ENCODE assay signal across 15 mouse cellular contexts in genomic region chr2:130949781-130950180, GRCm38 (mm10). TPM values are rescaled to one million over a fixed set of nuclear protein-coding genes. Genes with fewer than 3 reads are reported as not detected.
DNase-seq lines count a peak whose midpoint lies in the region; ATAC-seq and TF ChIP-seq lines count a peak whose summit lies in the region.
"Had no signal": no experiment of that assay in that cellular context is flagged by ENCODE, and none has a peak within 500 bp of the region (broad histone marks: within the 10 kb centered on the region; RNA-seq: fewer than 3 reads in every experiment).

No protein-coding gene starts in this region.

- peak; percentile 6; the same call in 1 of the 2 replicates for ATAC-seq in cerebellum, adult (ENCODE audit: insufficient number of reproducible peaks, low FRiP score, low TSS enrichment)
- ATAC-seq in kidney, embryonic 16.5 days (ENCODE audit: low FRiP score, low TSS enrichment) = no peak
- ATAC-seq in liver, embryonic 11.5 days (replicated peaks; ENCODE audit: low FRiP score) = no peak

- H3K4me1 ChIP-seq in kidney, embryonic 16.5 days (ENCODE audit: insufficient read depth, low read length) = no peaks in the 10 kb centered on the region
- peaks cover 5% of the 10 kb centered on the region for H3K4me1 ChIP-seq in liver, adult 2 months (ENCODE audit: control insufficient read depth, insufficient read depth, low read length)
- no peaks in the 10 kb centered on the region for H3K4me1 ChIP-seq in liver, embryonic 11.5 days (replicated peaks; ENCODE audit: control insufficient read depth, insufficient read depth, low read length)
- H3K4me1 ChIP-seq: embryonic facial prominence, embryonic 15.5 days; forebrain, embryonic 10.5 days; hindbrain, embryonic 13.5 days had no signal

- H3K4me3 ChIP-seq in kidney, embryonic 16.5 days (ENCODE audit: low read length) = no peak overlapping the region
- H3K4me3 ChIP-seq in liver, adult 2 months (ENCODE audit: insufficient read depth, low read depth, low read length) = no peak overlapping the region
- H3K4me3 ChIP-seq in liver, embryonic 11.5 days (ENCODE audit: low read depth, low read length) = no peak overlapping the region
- H3K4me3 ChIP-seq: embryonic facial prominence, embryonic 15.5 days; erythroblast, embryonic 14.5 days; forebrain, embryonic 10.5 days; gastrocnemius, adult 2 months; hindbrain, embryonic 13.5 days had no signal

- 0 out of 2 replicates have a peak, but pooled peaks cover 4% of the 10 kb centered on the region for H3K36me3 ChIP-seq in kidney, embryonic 16.5 days (ENCODE audit: insufficient read depth, low read length)
- peaks cover 56% of the 10 kb centered on the region for H3K36me3 ChIP-seq in liver, adult 2 months (ENCODE audit: control insufficient read depth, insufficient read depth, low read length)
- no peaks in the 10 kb centered on the region for H3K36me3 ChIP-seq in liver, embryonic 11.5 days (ENCODE audit: control insufficient read depth, insufficient read depth, low read length)
- H3K36me3 ChIP-seq: forebrain, embryonic 10.5 days had no signal

- H3K9ac ChIP-seq in kidney, embryonic 16.5 days (replicated peaks; ENCODE audit: low read length) = no peak overlapping the region
- no peak overlapping the region for H3K9ac ChIP-seq in liver, adult 2 months (ENCODE audit: low read depth, low read length)
- H3K9ac ChIP-seq in liver, embryonic 11.5 days (ENCODE audit: low read depth, low read length) = no peak overlapping the region
- H3K9ac ChIP-seq: embryonic facial prominence, embryonic 15.5 days; hindbrain, embryonic 13.5 days had no signal

- WGBS in kidney, embryonic 16.5 days = 68% methylated on average over 2 of the region's 2 CpGs
- 32% methylated on average over 2 of the region's 2 CpGs for WGBS in liver, adult 2 months
- WGBS in liver, embryonic 11.5 days = 73% methylated on average over 2 of the region's 2 CpGs

- DNase-seq in cerebellum, adult 11 months = no peak
- DNase-seq in kidney, adult 18-20 months = peak; percentile 13
- peak; percentile 69 for DNase-seq in liver, adult 2 months (ENCODE audit: extremely low read depth, low read depth, low spot score)
- no peak for DNase-seq in liver, embryonic 11.5 days (ENCODE audit: low spot score)
- DNase-seq in naive thymus-derived CD4-positive, alpha-beta T cell, adult 2 months (ENCODE audit: low read depth) = peak; percentile 3
- no peak for DNase-seq in urinary bladder, postnatal 14 days (ENCODE audit: low spot score)
- DNase-seq: adrenal gland, postnatal 25 days had no signal

- no peak overlapping the region for H3K4me2 ChIP-seq in kidney, embryonic 16.5 days (replicated peaks; ENCODE audit: low read depth, low read length)
- H3K4me2 ChIP-seq in liver, embryonic 11.5 days = no peak overlapping the region
- H3K4me2 ChIP-seq: embryonic facial prominence, embryonic 15.5 days; hindbrain, embryonic 13.5 days had no signal

- H3K27me3 ChIP-seq in kidney, embryonic 16.5 days (ENCODE audit: insufficient read depth, low read length) = no peaks in the 10 kb centered on the region
- no peaks in the 10 kb centered on the region for H3K27me3 ChIP-seq in liver, adult 2 months (ENCODE audit: control insufficient read depth, insufficient read depth, low read length)
- H3K27me3 ChIP-seq in liver, embryonic 11.5 days (replicated peaks; ENCODE audit: control insufficient read depth, insufficient read depth, low read length) = no peaks in the 10 kb centered on the region
- H3K27me3 ChIP-seq: embryonic facial prominence, embryonic 15.5 days; hindbrain, embryonic 13.5 days had no signal

- no peak for TF ChIP-seq CTCF in liver, adult 2 months (IDR thresholded peaks at IDR 0.05; ENCODE audit: low read depth, low read length)

- H3K27ac ChIP-seq in kidney, embryonic 16.5 days (ENCODE audit: low read length) = no peak overlapping the region
- H3K27ac ChIP-seq in liver, adult 2 months (replicated peaks; ENCODE audit: insufficient read depth, low read depth, low read length) = peak overlapping the region; percentile 25; the same call in 1 of the 2 replicates
- no peak overlapping the region for H3K27ac ChIP-seq in liver, embryonic 11.5 days (ENCODE audit: low read depth, low read length)
- H3K27ac ChIP-seq: embryonic facial prominence, embryonic 15.5 days; forebrain, embryonic 10.5 days; gastrocnemius, adult 2 months; hindbrain, embryonic 13.5 days had no signal

- H3K79me2 ChIP-seq in liver, adult 2 months (ENCODE audit: control insufficient read depth, insufficient read depth, low read length) = no peaks in the 10 kb centered on the region; the same call in 1 of the 2 replicates

- H3K9me3 ChIP-seq in kidney, embryonic 16.5 days (ENCODE audit: low read length) = no peaks in the 10 kb centered on the region
- H3K9me3 ChIP-seq in liver, embryonic 11.5 days (ENCODE audit: control insufficient read depth, low read length) = no peaks in the 10 kb centered on the region
- H3K9me3 ChIP-seq: embryonic facial prominence, embryonic 15.5 days; forebrain, embryonic 10.5 days; G1E; hindbrain, embryonic 13.5 days had no signal

- no peak for TF ChIP-seq POLR2A in liver, adult 2 months (IDR thresholded peaks at IDR 0.05; ENCODE audit: extremely low read depth, insufficient read depth, low read length)

RNA-seq across cellular contexts. Expression of gene Atrn, which starts 43.5 kb away (rescaled TPM):
- 6.3 and 7.6 TPM in 2 replicates for polyA plus RNA-seq in kidney, embryonic 16.5 days (2015; fragmentation: Nextera tagmentation; extraction: Ambion mirVana)
- 27.2 and 32.6 TPM in 2 replicates for total RNA-seq in liver, adult 2 months (2014; rRNA removed)
- 13.5 and 16.6 TPM in 2 replicates for polyA plus RNA-seq in liver, adult 2 months (2012; rRNA removed)
- 5.3 and 7.0 TPM in 2 replicates for polyA plus RNA-seq in liver, embryonic 11.5 days (2014; fragmentation: Nextera tagmentation; extraction: Ambion mirVana)

RNA-seq across cellular contexts. Expression of gene 4930402H24Rik, which starts 43.6 kb away (rescaled TPM):
- 35.8 and 42.0 TPM in 2 replicates for polyA plus RNA-seq in kidney, embryonic 16.5 days (2015; fragmentation: Nextera tagmentation; extraction: Ambion mirVana)
- total RNA-seq in liver, adult 2 months (2014; rRNA removed) = 14.8 and 19.9 TPM in 2 replicates
- 15.4 and 18.2 TPM in 2 replicates for polyA plus RNA-seq in liver, adult 2 months (2012; rRNA removed)
- 15.4 and 20.6 TPM in 2 replicates for polyA plus RNA-seq in liver, embryonic 11.5 days (2014; fragmentation: Nextera tagmentation; extraction: Ambion mirVana)

Comparison
In these comparisons a context has a peak if more than half of its experiments do, and no peak if none do; other contexts are left out.
1. DNase-seq: peak in kidney, adult 18-20 months (single experiment), liver, adult 2 months (single experiment) and naive thymus-derived CD4-positive, alpha-beta T cell, adult 2 months (single experiment); none in cerebellum, adult 11 months (single experiment), liver, embryonic 11.5 days (single experiment) and urinary bladder, postnatal 14 days (single experiment).